13 mouse cellular contexts compared by ENCODE assay signal in the genomic region with DNA sequence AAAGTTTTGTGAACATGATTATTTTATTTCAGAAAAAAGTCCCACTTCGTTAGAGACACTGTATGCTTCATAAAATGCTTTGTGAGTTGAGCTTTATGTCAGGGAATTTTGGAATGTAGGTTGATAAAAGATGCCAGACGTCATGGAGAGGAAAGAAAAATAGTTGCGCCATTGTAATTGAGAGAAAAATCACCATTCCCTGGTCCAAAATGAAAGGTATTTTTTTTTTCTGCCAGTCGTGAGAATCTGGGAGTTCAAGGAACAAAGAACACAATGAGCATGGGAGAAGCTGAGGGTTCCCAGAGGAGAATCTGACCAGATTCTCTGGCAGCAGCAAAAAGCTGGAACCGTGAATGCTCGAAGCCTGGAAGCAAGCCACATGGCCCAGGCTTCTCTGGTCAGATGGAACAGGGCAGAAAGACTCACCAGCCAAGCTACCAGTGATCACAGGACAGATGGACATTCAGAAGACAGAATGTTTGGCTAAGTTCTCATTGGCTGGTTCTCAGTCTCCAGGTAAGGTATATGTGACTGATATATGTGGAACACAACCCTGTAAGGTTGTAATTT.
DNase-seq lines count a peak whose midpoint lies in the region; ATAC-seq and TF ChIP-seq lines count a peak whose summit lies in the region.
"Had no signal": no experiment of that assay in that cellular context is flagged by ENCODE, and none has a peak within 500 bp of the region (broad histone marks: within the 10 kb centered on the region; RNA-seq: fewer than 3 reads in every experiment).

No protein-coding gene starts in this region.

- 81% methylated on average over 6 of the region's 6 CpGs for WGBS in forebrain, embryonic 11.5 days

- H3K27me3 ChIP-seq in forebrain, embryonic 11.5 days (ENCODE audit: control insufficient read depth, insufficient read depth, low read length), result no peaks in the 10 kb centered on the region

- no peak overlapping the region for H3K9ac ChIP-seq in forebrain, embryonic 11.5 days (ENCODE audit: low read length)
- H3K9ac ChIP-seq: liver, embryonic 14.5 days had no signal

- TF ChIP-seq CTCF in left cerebral cortex, adult 2 months (IDR thresholded peaks at IDR 0.05), result no peak

- DNase-seq in frontal cortex, postnatal 14 days (ENCODE audit: low spot score in 2 of 2), result peak; percentile 4 to 6
- DNase-seq in left cerebral cortex, adult 2 months (ENCODE audit: extremely low spot score in 1 of 2, low spot score in 2 of 2), result peak; percentile 11 to 14
- no peak for DNase-seq in left cerebral cortex, postnatal 36 days (ENCODE audit: low spot score in 2 of 2)
- peak; percentile 94 to 95 for DNase-seq in cerebellum, postnatal 10 days
- DNase-seq in right cerebral cortex, postnatal 14 days, result peak; percentile 5
- no peak for DNase-seq in forebrain, embryonic 11.5 days (ENCODE audit: low spot score)
- no peak for DNase-seq in lung, postnatal 14 days
- DNase-seq: heart, postnatal 36 days; thymus, adult 2 months had no signal

- no peak overlapping the region for H3K4me2 ChIP-seq in forebrain, embryonic 11.5 days (ENCODE audit: low read depth, low read length, severe bottlenecking)

- no peak for ATAC-seq in frontal cortex, adult (ENCODE audit: low TSS enrichment)
- no peak for ATAC-seq in forebrain, embryonic 11.5 days (replicated peaks; ENCODE audit: low FRiP score)

- H3K9me3 ChIP-seq in forebrain, embryonic 11.5 days (ENCODE audit: control insufficient read depth, low read length), result no peaks in the 10 kb centered on the region

- H3K4me1 ChIP-seq in forebrain, embryonic 11.5 days (replicated peaks; ENCODE audit: control insufficient read depth, insufficient read depth, low read length), result no peaks in the 10 kb centered on the region

- H3K27ac ChIP-seq in left cerebral cortex, adult 2 months, result no peak overlapping the region
- no peak overlapping the region for H3K27ac ChIP-seq in forebrain, embryonic 11.5 days (ENCODE audit: low read depth, low read length)
- H3K27ac ChIP-seq: liver, embryonic 14.5 days had no signal

- intact Hi-C loops in left cerebral cortex, adult 2 months (cut with DNase I), result loop anchor here (2.0 kb wide), 1 partner anchor 14 kb away; no protein-coding TSS in a partner anchor
- intact Hi-C loops in left cerebral cortex, postnatal 36 days (cut with DNase I), result no loop called here

- H3K4me3 ChIP-seq in left cerebral cortex, adult 2 months, result no peak overlapping the region
- no peak overlapping the region for H3K4me3 ChIP-seq in forebrain, embryonic 11.5 days (ENCODE audit: low read depth, low read length)
- H3K4me3 ChIP-seq: myocyte had no signal

- no peaks in the 10 kb centered on the region for H3K36me3 ChIP-seq in forebrain, embryonic 11.5 days (ENCODE audit: control insufficient read depth, insufficient read depth, low read length)
- H3K36me3 ChIP-seq: G1E had no signal

Comparison
In these comparisons a context has a peak if more than half of its experiments do, and no peak if none do; other contexts are left out.
1. DNase-seq: peak in frontal cortex, postnatal 14 days (2 of 2), left cerebral cortex, adult 2 months (2 of 2), cerebellum, postnatal 10 days (2 of 2) and right cerebral cortex, postnatal 14 days (single experiment); none in left cerebral cortex, postnatal 36 days (0 of 2), forebrain, embryonic 11.5 days (single experiment) and lung, postnatal 14 days (single experiment).